Mouse (Mus musculus) cerebellum, adult 2 months (tissue): ENCODE results near the gene Gtdc1. TPM values are rescaled to one million over a fixed set of nuclear protein-coding genes. Genes with fewer than 3 reads are reported as not detected.

Experiments used
- DNase-seq, 2 experiments: peaks; one replicate each; pipeline ENCODE4 v3.0.0; 2021
- H3K27ac ChIP-seq: fragments of 200-500 bp; 2 replicates; pipeline ENCODE4 v1.5.1; 2012; ENCODE audit warnings: low read length, control low read depth, inconsistent platforms; ENCODE audit not compliant: insufficient read depth
- H3K27me3 ChIP-seq: fragments of 200-500 bp; 2 replicates; pipeline ENCODE4 v1.6.1; 2012; ENCODE audit warnings: inconsistent platforms, mild to moderate bottlenecking, low read length, moderate library complexity; ENCODE audit not compliant: control insufficient read depth, insufficient read depth
- H3K4me1 ChIP-seq: fragments of 200-500 bp; 2 replicates; pipeline ENCODE4 v1.6.1; 2011; ENCODE audit warnings: low read length; ENCODE audit not compliant: control insufficient read depth, insufficient read depth
- H3K4me3 ChIP-seq: fragments of 200-500 bp; replicated peaks from 2 replicates; pipeline ENCODE3; 2011; ENCODE audit warnings: mild to moderate bottlenecking, low read depth, low read length, control low read depth; ENCODE audit not compliant: insufficient read depth
- CTCF ChIP-seq: fragments of 200-500 bp; IDR thresholded peaks from 2 replicates; pipeline ENCODE4 v1.5.1; 2011; ENCODE audit warnings: low read depth, mild to moderate bottlenecking, control low read depth, low read length, moderate library complexity, borderline replicate concordance; ENCODE audit not compliant: insufficient read depth
- POLR2A ChIP-seq: fragments of 200-500 bp; IDR thresholded peaks from 2 replicates; pipeline ENCODE4 v1.6.1; 2011; ENCODE audit warnings: low read length, control low read depth, borderline replicate concordance; ENCODE audit not compliant: insufficient read depth
- WGBS: fragments of 180-500 bp; shearing (Covaris S2); methylation state at CpG from one replicate; pipeline ENCODE4 v1.1.7; 2018; 5-methylcytosine and 5-hydroxymethylcytosine counted together
- polyA plus RNA-seq: library from polyadenylated mRNA; depleted of rRNA; stranded (reverse); fragments of >200 nt; gene quantifications from 2 replicates; pipeline ENCODE4 v1.2.3, GENCODE M21; 2012

The Gtdc1 gene
- polyA plus RNA-seq, 1 experiment: 24.2 TPM

GRCm38 (mm10) chr2:44549311-44549710 is 378.1 kb downstream of the Gtdc1 start:
- no peak for DNase-seq
- Histone ChIP-seq H3K27ac (no peak overlapping the region), H3K4me3 (no peak overlapping the region), H3K27me3 (no peaks in the 10 kb centered on the region), H3K4me1 (no peaks in the 10 kb centered on the region)
- 90% methylated on average over 6 of the region's 6 CpGs for WGBS
- TF ChIP-seq POLR2A (no peak), CTCF (no peak)

GRCm38 (mm10) chr2:44542775-44543174 is 384.7 kb downstream of the Gtdc1 start:
- TF ChIP-seq POLR2A: no peak
- H3K27me3 ChIP-seq: no peaks in the 10 kb centered on the region
- H3K27ac ChIP-seq: no peak overlapping the region
- DNase-seq: no peak
- H3K4me1 ChIP-seq: no peaks in the 10 kb centered on the region
- H3K4me3 ChIP-seq: no peak overlapping the region

GRCm38 (mm10) chr2:44541726-44542125 is 385.7 kb downstream of the Gtdc1 start:
- H3K4me3 ChIP-seq: no peak overlapping the region
- H3K27ac ChIP-seq: no peak overlapping the region
- H3K27me3 ChIP-seq: no peaks in the 10 kb centered on the region
- WGBS: 92% methylated on average over 6 of the region's 6 CpGs
- DNase-seq: no peak
- no peaks in the 10 kb centered on the region for H3K4me1 ChIP-seq
- no peak for TF ChIP-seq CTCF
- no peak for TF ChIP-seq POLR2A

GRCm38 (mm10) chr2:44540881-44541280 is 386.6 kb downstream of the Gtdc1 start:
- H3K4me3 ChIP-seq: no peak overlapping the region
- DNase-seq: no peak
- WGBS: 73% methylated on average over 6 of the region's 6 CpGs
- H3K4me1 ChIP-seq: no peaks in the 10 kb centered on the region
- no peak overlapping the region for H3K27ac ChIP-seq
- TF ChIP-seq CTCF: no peak
- H3K27me3 ChIP-seq: no peaks in the 10 kb centered on the region

GRCm38 (mm10) chr2:44539121-44539634 is 388.3 kb downstream of the Gtdc1 start:
- TF ChIP-seq CTCF (no peak), POLR2A (no peak)
- Histone ChIP-seq H3K27ac (no peak overlapping the region), H3K4me3 (no peak overlapping the region), H3K27me3 (no peaks in the 10 kb centered on the region), H3K4me1 (no peaks in the 10 kb centered on the region)
- no peak for DNase-seq
- 78% methylated on average over 5 of the region's 5 CpGs for WGBS

- TF ChIP-seq CTCF (no peak), POLR2A (no peak)
- WGBS: 86% methylated on average over 4 of the region's 4 CpGs
- no peaks in the 10 kb centered on the region for H3K27me3 ChIP-seq
- no peak overlapping the region for H3K27ac ChIP-seq
- DNase-seq: no peak
- no peaks in the 10 kb centered on the region for H3K4me1 ChIP-seq
- H3K4me3 ChIP-seq: no peak overlapping the region
Measured at GRCm38 (mm10) chr2:44538135-44538534, 389.3 kb downstream of the Gtdc1 start.

GRCm38 (mm10) chr2:44535760-44536159 is 391.7 kb downstream of the Gtdc1 start:
- TF ChIP-seq CTCF: no peak
- TF ChIP-seq POLR2A: no peak
- H3K27me3 ChIP-seq: no peaks in the 10 kb centered on the region
- H3K27ac ChIP-seq: no peak overlapping the region
- peak in 1 of 2 experiments; percentile 19 for DNase-seq
- no peaks in the 10 kb centered on the region for H3K4me1 ChIP-seq
- 27% methylated on average over 11 of the region's 11 CpGs for WGBS
- H3K4me3 ChIP-seq: no peak overlapping the region

- TF ChIP-seq POLR2A: no peak
- no peak for TF ChIP-seq CTCF
- no peak overlapping the region for H3K27ac ChIP-seq
- WGBS: 40% methylated on average over 10 of the region's 10 CpGs
- H3K27me3 ChIP-seq: no peaks in the 10 kb centered on the region
- no peaks in the 10 kb centered on the region for H3K4me1 ChIP-seq
- no peak for DNase-seq
- no peak overlapping the region for H3K4me3 ChIP-seq
Measured at GRCm38 (mm10) chr2:44535136-44535675, 392.3 kb downstream of the Gtdc1 start.
